Mouse (Mus musculus) cortical plate, adult 2 months (tissue): ENCODE data around the gene Susd4. TPM values are rescaled to one million over a fixed set of nuclear protein-coding genes. Genes with fewer than 3 reads are reported as not detected.
A peak's percentile ranks its signal among the peaks of the same experiment; 100 is the strongest.

Experiments used
- H3K27ac ChIP-seq: fragments of 200-500 bp; 2 replicates; pipeline ENCODE4 v1.5.1; 2012; ENCODE audit warnings: low read length, control low read depth, inconsistent platforms; ENCODE audit not compliant: insufficient read depth
- H3K4me1 ChIP-seq: fragments of 200-500 bp; 2 replicates; pipeline ENCODE4 v1.6.1; 2011; ENCODE audit warnings: low read length; ENCODE audit not compliant: control insufficient read depth, insufficient read depth
- H3K4me3 ChIP-seq: fragments of 200-500 bp; 2 replicates; pipeline ENCODE4 v1.5.1; 2011; ENCODE audit warnings: mild to moderate bottlenecking, low read length, control low read depth; ENCODE audit not compliant: insufficient read depth
- CTCF ChIP-seq: fragments of 200-500 bp; IDR thresholded peaks from 2 replicates; pipeline ENCODE4 v1.5.1; 2011; ENCODE audit warnings: mild to moderate bottlenecking, control low read depth, low read length; ENCODE audit not compliant: insufficient read depth; ENCODE audit errors: extremely low read depth
- POLR2A ChIP-seq: fragments of 200-500 bp; IDR thresholded peaks from 2 replicates; pipeline ENCODE4 v1.6.1; 2011; ENCODE audit warnings: mild to moderate bottlenecking, low read length, control low read depth; ENCODE audit not compliant: insufficient read depth; ENCODE audit errors: extremely low read depth
- polyA plus RNA-seq: library from polyadenylated mRNA; depleted of rRNA; stranded (reverse); fragments of >200 nt; gene quantifications from 2 replicates; pipeline ENCODE4 v1.2.3, GENCODE M21; 2012

The Susd4 gene
- polyA plus RNA-seq, 1 experiment = 128 TPM

GRCm38 (mm10) chr1:182817106-182817505 is 53.4 kb downstream of the Susd4 start:
- no peak for TF ChIP-seq CTCF
- TF ChIP-seq POLR2A = no peak
- Histone ChIP-seq H3K27ac (no peak overlapping the region; the same call in 1 of the 2 replicates), H3K4me3 (no peak overlapping the region), H3K4me1 (peaks cover 6% of the 10 kb centered on the region; the same call in 1 of the 2 replicates)

GRCm38 (mm10) chr1:182817624-182818023 is 54.0 kb downstream of the Susd4 start:
- H3K27ac ChIP-seq = no peak overlapping the region; the same call in 1 of the 2 replicates
- TF ChIP-seq POLR2A = no peak
- TF ChIP-seq CTCF = no peak
- no peak overlapping the region for H3K4me3 ChIP-seq
- peaks cover 10% of the 10 kb centered on the region for H3K4me1 ChIP-seq

GRCm38 (mm10) chr1:182818931-182819330 is 55.3 kb downstream of the Susd4 start:
- no peak overlapping the region for H3K4me3 ChIP-seq
- H3K4me1 ChIP-seq = peaks cover 7% of the 10 kb centered on the region
- no peak overlapping the region for H3K27ac ChIP-seq
- TF ChIP-seq CTCF (no peak), POLR2A (no peak)

- TF ChIP-seq CTCF = no peak
- no peak for TF ChIP-seq POLR2A
- no peak overlapping the region for H3K27ac ChIP-seq
- peaks cover 5% of the 10 kb centered on the region for H3K4me1 ChIP-seq
Observed at GRCm38 (mm10) chr1:182822729-182823128, 59.1 kb downstream of the Susd4 start.

GRCm38 (mm10) chr1:182823723-182824421 is 60.2 kb downstream of the Susd4 start:
- TF ChIP-seq CTCF (no peak), POLR2A (no peak)
- H3K27ac ChIP-seq = no peak overlapping the region
- no peak overlapping the region for H3K4me3 ChIP-seq
- H3K4me1 ChIP-seq = peaks cover 7% of the 10 kb centered on the region

More at GRCm38 (mm10) chr1:182822729-182823128, 59.1 kb downstream of the Susd4 start:
- no peak overlapping the region for H3K4me3 ChIP-seq

- TF ChIP-seq POLR2A (no peak), CTCF (no peak)
- Histone ChIP-seq H3K4me3 (no peak overlapping the region), H3K4me1 (peaks cover 7% of the 10 kb centered on the region), H3K27ac (no peak overlapping the region)
Observed at GRCm38 (mm10) chr1:182826557-182826956, 62.9 kb downstream of the Susd4 start.

- Histone ChIP-seq H3K4me1 (peaks cover 6% of the 10 kb centered on the region), H3K27ac (0 out of 2 replicates have a peak overlapping the region, but pooled peaks have one; percentile 9), H3K4me3 (no peak overlapping the region)
- TF ChIP-seq CTCF (no peak), POLR2A (no peak)
Observed at GRCm38 (mm10) chr1:182838061-182838460, 74.4 kb downstream of the Susd4 start.

- peaks cover 6% of the 10 kb centered on the region for H3K4me1 ChIP-seq
- no peak overlapping the region for H3K4me3 ChIP-seq
- TF ChIP-seq POLR2A (no peak), CTCF (no peak)
- H3K27ac ChIP-seq = no peak overlapping the region
Observed at GRCm38 (mm10) chr1:182839332-182839929, 75.8 kb downstream of the Susd4 start.

GRCm38 (mm10) chr1:182840011-182840410 is 76.4 kb downstream of the Susd4 start:
- no peak overlapping the region for H3K4me3 ChIP-seq
- H3K27ac ChIP-seq = no peak overlapping the region
- peaks cover 6% of the 10 kb centered on the region for H3K4me1 ChIP-seq
- TF ChIP-seq CTCF (no peak), POLR2A (no peak)

- no peak overlapping the region for H3K4me3 ChIP-seq
- peaks cover 6% of the 10 kb centered on the region for H3K4me1 ChIP-seq
- H3K27ac ChIP-seq = no peak overlapping the region
- no peak for TF ChIP-seq POLR2A
- TF ChIP-seq CTCF = no peak
Observed at GRCm38 (mm10) chr1:182840606-182841005, 76.9 kb downstream of the Susd4 start.
